Mouse (Mus musculus) heart, postnatal 4 days (tissue): Measurements from ENCODE around the gene Capn7. TPM values are rescaled to one million over a fixed set of nuclear protein-coding genes. Genes with fewer than 3 reads are reported as not detected.

Source experiments
- DNase-seq: peaks from one replicate; pipeline ENCODE4 v3.0.0; 2021
- total RNA-seq, 2 experiments: library from RNA; stranded (reverse); gene quantifications; 2 replicates each; pipeline ENCODE4 v1.2.3; 2021

The Capn7 gene
- 10 to 100 TPM; 36.1 to 36.7 TPM for total RNA-seq

DNA sequence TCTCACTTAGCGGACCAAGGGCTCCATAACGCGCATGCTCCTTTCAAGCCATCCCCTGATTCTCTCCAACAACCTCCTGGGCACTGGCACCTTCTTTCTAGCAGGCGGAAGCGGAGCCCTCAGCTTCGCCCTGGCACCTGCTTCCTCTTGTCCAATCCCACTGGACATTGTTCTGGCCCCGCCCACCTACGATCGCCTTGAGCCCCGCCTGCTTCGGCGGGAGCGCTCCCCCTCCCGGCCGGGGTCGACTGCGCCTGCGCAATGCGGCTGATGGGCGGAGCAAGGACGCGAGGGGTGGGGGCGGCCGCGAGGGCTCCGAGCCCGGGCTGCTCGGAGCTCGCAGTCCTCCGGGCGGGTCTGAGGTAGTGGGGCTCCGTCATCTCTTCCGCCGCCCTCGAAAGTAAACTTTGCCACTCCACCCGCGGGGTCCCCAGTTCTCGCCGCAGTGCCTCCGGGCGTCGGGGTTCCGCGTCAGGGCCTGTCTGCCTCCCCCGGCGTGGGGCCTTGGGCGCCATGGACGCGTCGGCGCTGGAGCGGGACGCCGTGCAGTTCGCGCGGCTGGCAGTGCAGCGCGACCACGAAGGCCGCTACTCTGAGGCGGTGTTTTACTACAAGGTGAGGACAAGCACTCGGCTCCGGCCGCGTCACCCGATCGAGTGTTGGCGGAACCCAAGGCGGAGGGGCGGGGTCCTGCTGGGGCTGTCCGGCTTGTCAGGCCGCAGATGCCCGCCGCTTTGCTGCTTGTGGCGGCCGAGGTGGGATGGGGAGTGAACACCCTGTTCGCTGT is at the start of gene Capn7:
TSS of gene Capn7 (plus strand) at position 270 of the 787 bp plus-strand sequence.
- DNase-seq: peak; percentile 100

- DNase-seq: no peak
Measured at GRCm38 (mm10) chr14:31313192-31313591, 23.2 kb upstream of the Capn7 start.

- DNase-seq: no peak
Measured at GRCm38 (mm10) chr14:31316613-31317012, 19.8 kb upstream of the Capn7 start.

DNA sequence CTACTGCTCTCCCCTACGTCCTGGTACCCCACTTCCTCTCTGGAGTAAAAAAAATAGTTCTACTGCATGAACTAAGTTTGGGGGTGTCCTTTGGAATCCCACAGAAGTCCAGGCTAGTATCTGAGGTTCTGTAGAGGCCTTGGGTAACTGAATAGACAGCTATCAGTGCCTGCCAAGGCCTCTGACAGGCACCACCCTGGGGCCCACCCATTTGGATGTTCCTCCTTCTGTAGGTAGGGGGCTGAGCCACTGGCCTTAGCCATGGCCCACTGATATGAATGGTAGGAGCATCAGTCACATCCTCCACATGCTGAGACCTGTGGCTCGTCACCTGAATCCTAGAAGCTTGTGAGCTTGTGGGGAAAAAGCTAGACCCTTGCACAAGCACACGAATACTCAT is 18.7 kb upstream of the Capn7 start:
- DNase-seq: no peak

DNA sequence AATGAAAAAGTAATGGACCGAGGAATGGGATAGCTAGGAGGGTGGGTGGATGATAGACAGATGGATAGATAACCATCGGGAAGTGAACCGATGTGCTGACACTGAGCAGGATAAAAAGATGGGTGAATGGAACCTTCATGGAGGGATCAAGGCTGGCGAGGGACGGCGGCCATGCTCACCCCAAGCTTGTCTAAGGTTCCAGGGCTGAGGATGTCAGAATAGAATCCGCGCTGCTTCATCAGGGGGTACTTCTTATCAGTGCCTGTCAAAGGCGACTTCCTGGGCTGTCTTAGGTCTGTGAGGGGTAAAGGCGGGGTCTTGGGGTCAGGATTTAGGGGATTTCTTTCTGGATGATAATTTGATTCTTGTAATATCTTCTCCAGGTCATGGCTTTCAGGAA is 16.9 kb upstream of the Capn7 start:
- DNase-seq: no peak

DNA sequence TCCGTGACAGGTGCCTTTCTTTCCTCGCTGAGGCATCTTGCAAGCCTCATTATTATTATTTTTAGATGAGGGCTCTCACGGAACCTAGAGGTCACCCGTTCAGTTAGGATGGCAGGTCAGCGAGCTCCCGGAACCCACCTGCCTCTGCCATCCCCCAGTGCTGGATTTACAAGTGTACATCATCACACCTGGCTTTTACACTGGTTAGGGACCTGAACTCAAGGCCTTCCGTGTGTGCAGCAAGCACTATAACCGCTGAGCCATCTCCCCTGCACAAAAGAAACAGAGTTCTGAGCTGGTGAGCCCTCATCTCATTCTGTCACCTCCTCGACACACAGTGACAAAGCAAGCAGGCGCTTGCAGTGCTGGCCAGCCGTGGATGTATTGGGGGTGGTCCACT is 15.3 kb upstream of the Capn7 start:
- no peak for DNase-seq

GRCm38 (mm10) chr14:31322191-31322590 is 14.2 kb upstream of the Capn7 start:
- no peak for DNase-seq

DNA sequence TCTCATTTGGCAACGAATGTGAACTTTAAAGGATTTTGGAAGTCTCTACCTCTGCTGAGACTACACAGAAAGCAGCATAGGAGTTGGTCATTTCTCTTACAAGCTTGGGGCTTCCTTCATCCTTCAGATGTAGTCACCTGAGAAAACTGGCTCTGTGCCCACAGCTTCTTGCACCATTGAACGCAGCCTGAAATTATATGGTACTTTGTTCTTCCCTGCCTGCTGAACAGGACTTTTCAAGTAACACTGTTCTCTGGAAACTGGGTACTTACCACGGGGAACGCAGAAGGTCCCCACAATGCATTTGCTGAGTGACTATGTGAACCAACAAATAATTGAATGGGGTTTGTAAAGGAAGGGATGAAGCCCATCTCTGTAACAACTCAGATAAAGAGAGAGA is 13.2 kb upstream of the Capn7 start:
- DNase-seq: no peak

DNA sequence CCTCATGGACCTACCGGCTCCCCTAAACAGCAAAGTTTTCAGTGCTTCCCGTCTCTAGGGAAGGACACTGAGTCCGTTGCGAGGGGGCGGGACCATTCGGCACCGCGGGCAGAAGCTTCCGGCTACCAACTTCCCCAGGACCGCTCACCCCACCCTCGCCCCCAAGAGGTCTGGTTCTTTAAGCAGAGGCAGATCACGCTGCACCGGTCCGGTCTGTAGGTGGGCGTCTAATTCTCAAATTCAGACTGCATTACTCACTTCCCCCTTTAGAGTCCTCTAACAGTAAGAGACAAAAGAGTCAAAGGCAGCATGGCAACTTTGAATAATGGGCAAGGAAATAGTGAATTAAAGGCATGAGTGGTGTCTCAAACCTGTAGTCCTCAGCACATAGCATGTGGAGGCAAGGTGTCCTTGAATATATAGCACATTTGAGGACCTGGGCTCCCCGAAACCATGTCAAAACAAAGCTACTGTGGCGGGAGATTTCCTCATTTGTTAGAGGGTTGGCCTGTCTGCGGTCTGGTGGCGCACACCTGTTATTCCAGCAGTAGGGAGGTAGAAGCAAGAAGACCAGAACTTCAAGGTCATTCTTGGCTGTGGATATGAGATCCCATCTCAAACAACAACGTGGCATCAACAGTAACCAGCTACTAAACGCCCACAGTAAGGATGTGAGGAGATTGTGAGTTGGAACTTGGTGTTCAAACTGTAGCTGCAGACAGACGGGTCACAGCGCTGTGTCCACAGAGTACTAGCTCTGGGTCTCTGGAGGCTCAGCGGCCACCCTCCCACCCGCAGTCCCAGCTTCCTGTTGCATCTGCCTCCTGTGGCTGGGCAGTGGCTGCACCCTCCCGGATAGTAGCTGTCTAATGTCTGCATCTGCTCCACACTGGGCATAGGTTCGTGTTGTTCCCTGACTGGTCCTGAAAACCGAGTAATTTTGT is 12.3 kb upstream of the Capn7 start, which contains the start of gene Dnah1:
TSS of gene Dnah1 (minus strand) at position 48 of the 944 bp plus-strand sequence.
- peak; percentile 61 for DNase-seq

DNA sequence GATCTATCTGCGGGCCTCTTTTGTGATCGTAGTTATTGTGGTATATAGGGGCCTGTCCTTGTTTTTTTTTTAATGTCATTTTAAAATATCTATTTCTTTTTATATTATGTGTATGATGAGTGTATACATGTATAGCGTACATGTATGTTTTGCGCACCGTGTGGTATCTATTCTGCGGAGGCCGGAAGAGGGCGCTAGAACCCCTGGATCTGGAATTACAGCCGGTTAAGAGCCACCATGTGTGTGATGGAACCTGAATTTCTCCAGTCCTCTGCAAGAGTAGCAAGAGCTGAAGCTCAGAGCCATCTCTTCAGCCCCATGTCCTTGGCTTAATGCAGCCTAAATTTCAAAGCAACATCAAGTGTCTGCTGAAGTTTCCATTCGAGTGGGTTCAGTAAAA is 11.6 kb upstream of the Capn7 start:
- no peak for DNase-seq

- no peak for DNase-seq
Measured at GRCm38 (mm10) chr14:31325551-31325950, 10.9 kb upstream of the Capn7 start.

GRCm38 (mm10) chr14:31326770-31327169 is 9.7 kb upstream of the Capn7 start:
- no peak for DNase-seq

DNA sequence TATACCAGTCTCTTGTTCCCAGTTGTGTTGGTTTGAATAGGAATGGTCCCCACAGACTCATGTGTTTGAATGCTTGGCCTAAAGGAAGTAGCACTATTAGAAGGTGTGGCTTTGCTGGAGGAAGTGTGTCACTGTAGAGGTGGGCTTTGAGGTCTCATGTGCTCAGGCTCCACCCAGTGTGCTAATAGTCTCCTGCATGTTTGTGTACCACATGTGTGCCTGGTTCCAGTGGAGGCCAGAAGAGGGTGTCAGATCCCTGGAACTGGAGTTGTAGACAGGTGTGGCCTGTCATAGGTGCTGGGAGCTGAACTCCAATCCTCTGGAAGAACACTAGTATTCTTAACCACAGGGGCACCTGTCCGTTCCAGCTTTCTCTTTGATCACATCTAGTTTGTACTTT is 9.2 kb upstream of the Capn7 start:
- DNase-seq: no peak

DNA sequence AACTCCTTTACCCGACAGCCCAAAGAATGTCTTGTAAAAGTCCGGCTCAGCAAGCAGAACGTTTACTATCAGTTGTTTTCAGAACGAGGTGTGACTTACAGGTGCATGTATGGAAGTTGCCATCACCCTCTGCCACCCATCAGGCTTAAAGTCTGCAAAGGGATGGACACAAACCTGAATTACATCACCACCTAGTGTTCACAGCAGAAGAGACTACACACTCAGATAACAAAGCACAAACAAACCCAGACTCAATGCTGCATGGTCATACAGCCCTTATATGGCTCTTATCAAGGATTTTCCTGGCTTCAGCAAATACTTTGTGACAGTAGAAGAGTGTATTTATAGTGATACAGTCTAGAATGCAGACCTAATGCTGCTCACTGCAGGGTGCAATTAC is 8.8 kb upstream of the Capn7 start:
- DNase-seq: no peak

GRCm38 (mm10) chr14:31329741-31330140 is 6.7 kb upstream of the Capn7 start:
- DNase-seq: no peak

DNA sequence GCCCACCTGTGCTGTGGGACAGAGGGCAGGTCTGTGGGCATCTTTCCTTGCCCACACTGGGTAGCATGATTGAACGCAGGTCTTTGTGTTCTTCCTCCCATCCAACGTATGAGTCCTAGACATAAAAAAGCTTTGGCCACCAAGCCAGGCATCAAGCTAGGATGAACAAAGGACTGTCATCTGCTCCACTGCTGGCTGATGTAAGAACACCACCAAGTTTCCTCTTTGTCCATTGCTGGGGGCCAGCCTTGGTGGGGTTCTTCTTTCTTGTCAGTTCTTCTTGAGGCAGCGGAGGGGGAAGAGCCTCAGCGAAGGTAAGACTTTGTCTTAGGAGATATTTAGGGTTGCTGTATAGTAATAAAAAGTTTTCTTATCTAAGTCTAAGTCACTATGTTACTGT is 5.5 kb upstream of the Capn7 start:
- DNase-seq: no peak

- DNase-seq: no peak
Measured at GRCm38 (mm10) chr14:31335765-31336164, 673 bp upstream of the Capn7 start.

DNA sequence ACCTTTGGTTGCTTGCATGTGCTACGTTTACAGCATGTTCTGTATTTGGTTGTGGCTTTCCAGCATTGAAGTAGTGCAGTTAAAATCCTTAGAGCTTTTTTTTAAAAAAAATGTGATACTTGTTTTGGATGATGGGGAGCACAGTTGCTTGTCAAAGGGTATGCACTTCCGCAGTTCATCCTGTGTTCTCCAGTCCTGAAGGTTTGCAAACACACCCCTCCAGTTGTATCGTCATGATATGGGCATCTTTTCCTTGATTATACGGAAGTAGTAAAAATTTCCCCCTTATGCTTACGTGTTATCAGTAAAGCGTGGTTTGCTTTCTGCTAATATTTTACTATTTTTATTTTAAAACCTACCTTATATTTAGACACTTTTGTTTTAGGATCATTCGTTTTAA is 968 bp downstream of the Capn7 start:
- DNase-seq: no peak

- DNase-seq: no peak
Measured at GRCm38 (mm10) chr14:31337947-31338346, 1.5 kb downstream of the Capn7 start.

- no peak for DNase-seq
Measured at GRCm38 (mm10) chr14:31343241-31343640, 6.8 kb downstream of the Capn7 start.

GRCm38 (mm10) chr14:31345367-31345766 is 8.9 kb downstream of the Capn7 start:
- DNase-seq: no peak

GRCm38 (mm10) chr14:31362236-31362635 is 25.8 kb downstream of the Capn7 start:
- no peak for DNase-seq

- DNase-seq: no peak
Measured at GRCm38 (mm10) chr14:31364589-31364988, 28.2 kb downstream of the Capn7 start.

- DNase-seq: peak; percentile 85
Measured at GRCm38 (mm10) chr14:31365350-31365749, 28.9 kb downstream of the Capn7 start.
